Mouse (Mus musculus): ENCODE results near the gene Phf11d. TPM values are rescaled to one million over a fixed set of nuclear protein-coding genes. Genes with fewer than 3 reads are reported as not detected.
A peak's percentile ranks its signal among the peaks of the same experiment; 100 is the strongest.
"Not testable (repeated sequence)": the region's sequence is repeated elsewhere in the genome, so short reads cannot be mapped to it uniquely, and the experiment has no call there.

Gene Phf11d
- 2.0 and 3.0 TPM in 2 replicates for polyA plus RNA-seq (2015; fragmentation: Nextera tagmentation; extraction: Ambion mirVana)

GRCm38 (mm10) chr14:59365244-59365644, at the start of gene Phf11d:
Gene Phf11d (minus strand): TSS chr14:59365470.
- Histone ChIP-seq H3K9ac (no peak within 1 kb of the TSS), H3K27ac (peak within 1 kb of the TSS; percentile 58; the same call in 1 of the 2 replicates), H3K4me3 (replicated peaks) (no peak within 1 kb of the TSS), H3K9me3 (no peaks in the 10 kb centered on the region), H3K4me2 (replicated peaks) (peak within 1 kb of the TSS; percentile 39), H3K4me1 (replicated peaks) (no peaks in the 10 kb centered on the region), H3K36me3 (no peaks in the 10 kb centered on the region), H3K27me3 (replicated peaks) (no peaks in the 10 kb centered on the region)
- 49% methylated on average over 6 of the region's 6 CpGs for WGBS
- peak; percentile 51 for ATAC-seq

- not testable (repeated sequence) for H3K27ac ChIP-seq; H3K36me3 ChIP-seq; H3K27me3 ChIP-seq (replicated peaks); H3K4me3 ChIP-seq (replicated peaks); H3K4me1 ChIP-seq (replicated peaks); ATAC-seq; H3K9ac ChIP-seq; H3K9me3 ChIP-seq; H3K4me2 ChIP-seq (replicated peaks)
- WGBS, result 98% methylated on average over 2 of the region's 2 CpGs
Measured at GRCm38 (mm10) chr14:59414979-59415378, 49.7 kb upstream of the Phf11d start.

GRCm38 (mm10) chr14:59396999-59397398, 31.7 kb upstream of the Phf11d start:
- H3K4me3 ChIP-seq (replicated peaks), result no peak overlapping the region
- ATAC-seq, result no peak
- 68% methylated on average over 2 of the region's 2 CpGs for WGBS

GRCm38 (mm10) chr14:59395281-59395680, 30.0 kb upstream of the Phf11d start, which contains the start of gene Phf11c:
Gene Phf11c (minus strand): TSS chr14:59395381.
- WGBS, result 86% methylated on average over 3 of the region's 3 CpGs
- Histone ChIP-seq H3K4me1 (replicated peaks) (no peaks in the 10 kb centered on the region), H3K9me3 (no peaks in the 10 kb centered on the region), H3K4me3 (replicated peaks) (no peak within 1 kb of the TSS), H3K36me3 (no peaks in the 10 kb centered on the region), H3K27ac (no peak within 1 kb of the TSS), H3K27me3 (replicated peaks) (no peaks in the 10 kb centered on the region), H3K4me2 (replicated peaks) (no peak within 1 kb of the TSS), H3K9ac (no peak within 1 kb of the TSS)
- ATAC-seq, result no peak

More at GRCm38 (mm10) chr14:59396999-59397398, 31.7 kb upstream of the Phf11d start:
- Histone ChIP-seq H3K4me1 (replicated peaks) (no peaks in the 10 kb centered on the region), H3K27ac (no peak overlapping the region), H3K27me3 (replicated peaks) (no peaks in the 10 kb centered on the region), H3K4me2 (replicated peaks) (no peak overlapping the region), H3K36me3 (no peaks in the 10 kb centered on the region), H3K9ac (no peak overlapping the region), H3K9me3 (no peaks in the 10 kb centered on the region)

GRCm38 (mm10) chr14:59390181-59390580, 24.9 kb upstream of the Phf11d start:
- ATAC-seq; H3K9ac ChIP-seq; H3K9me3 ChIP-seq; H3K4me1 ChIP-seq (replicated peaks); H3K27ac ChIP-seq; H3K4me3 ChIP-seq (replicated peaks); H3K27me3 ChIP-seq (replicated peaks); H3K4me2 ChIP-seq (replicated peaks); H3K36me3 ChIP-seq: not testable (repeated sequence)
- WGBS, result 48% methylated on average over 4 of the region's 4 CpGs

GRCm38 (mm10) chr14:59389532-59389931, 24.3 kb upstream of the Phf11d start:
- H3K27me3 ChIP-seq (replicated peaks), result no peaks in the 10 kb centered on the region
- ATAC-seq, result peak; percentile 71
- H3K27ac ChIP-seq, result no peak overlapping the region
- H3K4me2 ChIP-seq (replicated peaks), result no peak overlapping the region
- no peak overlapping the region for H3K4me3 ChIP-seq (replicated peaks)
- H3K4me1 ChIP-seq (replicated peaks), result no peaks in the 10 kb centered on the region
- WGBS, result 59% methylated on average over 1 of the region's 1 CpGs
- H3K9ac ChIP-seq, result no peak overlapping the region
- H3K9me3 ChIP-seq, result no peaks in the 10 kb centered on the region
- H3K36me3 ChIP-seq, result no peaks in the 10 kb centered on the region

GRCm38 (mm10) chr14:59370348-59371068, 5.2 kb upstream of the Phf11d start:
- no peak for ATAC-seq
- Histone ChIP-seq H3K4me1 (replicated peaks) (no peaks in the 10 kb centered on the region), H3K36me3 (no peaks in the 10 kb centered on the region), H3K9ac (no peak overlapping the region), H3K9me3 (no peaks in the 10 kb centered on the region), H3K27ac (no peak overlapping the region), H3K4me3 (replicated peaks) (no peak overlapping the region), H3K4me2 (replicated peaks) (no peak overlapping the region), H3K27me3 (replicated peaks) (no peaks in the 10 kb centered on the region)
- 93% methylated on average over 25 of the region's 25 CpGs for WGBS

- Histone ChIP-seq H3K9me3 (no peaks in the 10 kb centered on the region), H3K4me2 (replicated peaks) (no peak overlapping the region), H3K4me1 (replicated peaks) (no peaks in the 10 kb centered on the region), H3K4me3 (replicated peaks) (no peak overlapping the region), H3K27ac (no peak overlapping the region), H3K36me3 (no peaks in the 10 kb centered on the region), H3K9ac (no peak overlapping the region), H3K27me3 (replicated peaks) (no peaks in the 10 kb centered on the region)
- ATAC-seq, result no peak; the same call in 1 of the 2 replicates
- WGBS, result 68% methylated on average over 8 of the region's 8 CpGs
Measured at GRCm38 (mm10) chr14:59366386-59367105, 1.3 kb upstream of the Phf11d start.

- not testable (repeated sequence) for H3K27me3 ChIP-seq (replicated peaks); H3K4me1 ChIP-seq (replicated peaks); H3K27ac ChIP-seq; H3K4me3 ChIP-seq (replicated peaks); H3K4me2 ChIP-seq (replicated peaks); H3K36me3 ChIP-seq; H3K9ac ChIP-seq; ATAC-seq; H3K9me3 ChIP-seq
- WGBS, result 59% methylated on average over 1 of the region's 1 CpGs
Measured at GRCm38 (mm10) chr14:59341189-59341588, 24.1 kb downstream of the Phf11d start, which contains the start of gene Phf11b. Gene Phf11b (minus strand): TSS chr14:59341351.

GRCm38 (mm10) chr14:59339541-59339940, 25.7 kb downstream of the Phf11d start:
- ATAC-seq, result no peak
- Histone ChIP-seq H3K9me3 (no peaks in the 10 kb centered on the region), H3K9ac (no peak overlapping the region), H3K4me1 (replicated peaks) (no peaks in the 10 kb centered on the region), H3K4me3 (replicated peaks) (no peak overlapping the region), H3K27ac (no peak overlapping the region), H3K27me3 (replicated peaks) (no peaks in the 10 kb centered on the region), H3K36me3 (no peaks in the 10 kb centered on the region), H3K4me2 (replicated peaks) (no peak overlapping the region)
- 76% methylated on average over 1 of the region's 1 CpGs for WGBS

- H3K4me3 ChIP-seq (replicated peaks); H3K4me2 ChIP-seq (replicated peaks); H3K27me3 ChIP-seq (replicated peaks); H3K4me1 ChIP-seq (replicated peaks); ATAC-seq; H3K9ac ChIP-seq; H3K27ac ChIP-seq; H3K9me3 ChIP-seq; H3K36me3 ChIP-seq: not testable (repeated sequence)
- WGBS, result 84% methylated on average over 3 of the region's 3 CpGs
Measured at GRCm38 (mm10) chr14:59336056-59336455, 29.2 kb downstream of the Phf11d start.

- H3K27me3 ChIP-seq (replicated peaks); H3K4me2 ChIP-seq (replicated peaks); ATAC-seq; H3K4me3 ChIP-seq (replicated peaks); H3K36me3 ChIP-seq; H3K9me3 ChIP-seq; H3K4me1 ChIP-seq (replicated peaks); H3K9ac ChIP-seq; H3K27ac ChIP-seq: not testable (repeated sequence)
- 31% methylated on average over 3 of the region's 3 CpGs for WGBS
Measured at GRCm38 (mm10) chr14:59330499-59330898, 34.8 kb downstream of the Phf11d start.
